ENCODE assay signal across 11 mouse cellular contexts in genomic region chr19:55335881-55336280, GRCm38 (mm10). TPM values are rescaled to one million over a fixed set of nuclear protein-coding genes. Genes with fewer than 3 reads are reported as not detected.
DNase-seq lines count a peak whose midpoint lies in the region; ATAC-seq lines count a peak whose summit lies in the region.
"Had no signal": no experiment of that assay in that cellular context is flagged by ENCODE, and none has a peak within 500 bp of the region (broad histone marks: within the 10 kb centered on the region; RNA-seq: fewer than 3 reads in every experiment).

No protein-coding gene starts in this region.

- peak; percentile 29 for DNase-seq in CD4-positive, CD25-positive, alpha-beta regulatory T cell, adult 2 months (ENCODE audit: low read depth, low spot score)
- peak; percentile 16 for DNase-seq in kidney, postnatal 14 days
- no peak for DNase-seq in kidney, adult 11 months
- DNase-seq in 416B (ENCODE audit: low read depth) = peak; percentile 49
- peak; percentile 50 for DNase-seq in embryo, embryonic 10.5 days (ENCODE audit: low spot score)
- DNase-seq in adrenal gland, postnatal 14 days = no peak
- no peak for DNase-seq in frontal cortex, postnatal 36 days (ENCODE audit: low spot score in 2 of 2)
- DNase-seq: cerebellum, adult 9-11 months; kidney, postnatal 4 days had no signal

- ATAC-seq in CD4-positive, CD25-positive, alpha-beta regulatory T cell, adult 4 months = no peak
- ATAC-seq: forebrain, embryonic 16.5 days had no signal

RNA-seq across cellular contexts. Expression of gene Vti1a, which starts 19.8 kb away (rescaled TPM):
- 10 to 100 TPM; 32.4 to 45.4 TPM for polyA plus RNA-seq in CD4-positive, CD25-positive, alpha-beta regulatory T cell, adult 4 months (2017; shearing (Covaris generic))
- total RNA-seq in adrenal gland, postnatal 14 days (2021) = 32.3 and 36.5 TPM in 2 replicates

RNA-seq across cellular contexts. Expression of gene Zdhhc6, which starts 20.0 kb away (rescaled TPM):
- polyA plus RNA-seq in CD4-positive, CD25-positive, alpha-beta regulatory T cell, adult 4 months (2017; shearing (Covaris generic)) = 10 to 100 TPM; 61.9 to 69.0 TPM
- total RNA-seq in adrenal gland, postnatal 14 days (2021) = 39.2 and 41.2 TPM in 2 replicates

Comparison
In these comparisons a context has a peak if more than half of its experiments do, and no peak if none do; other contexts are left out.
1. DNase-seq: peak in CD4-positive, CD25-positive, alpha-beta regulatory T cell, adult 2 months (single experiment), kidney, postnatal 14 days (single experiment), 416B (single experiment) and embryo, embryonic 10.5 days (single experiment); none in kidney, adult 11 months (single experiment), adrenal gland, postnatal 14 days (single experiment) and frontal cortex, postnatal 36 days (0 of 2).